Mouse (Mus musculus) kidney, postnatal 10 days (tissue): ENCODE data around the gene Cplx3.
A peak's percentile ranks its signal among the peaks of the same experiment; 100 is the strongest.

ENCODE experiments used
- DNase-seq: peaks from one replicate; pipeline ENCODE4 v3.0.0; 2021; ENCODE audit warnings: mixed read lengths

The Cplx3 gene

GRCm38 (mm10) chr9:57606139-57606851 lies at the start of gene Cplx3:
Gene Cplx3, minus strand, starts transcription at chr9:57606281.
- peak; percentile 82 for DNase-seq

GRCm38 (mm10) chr9:57655749-57656148 lies 49.7 kb upstream of the Cplx3 start:
- peak; percentile 97 for DNase-seq

GRCm38 (mm10) chr9:57654966-57655365 lies 48.9 kb upstream of the Cplx3 start:
- no peak for DNase-seq

GRCm38 (mm10) chr9:57653283-57653682 lies 47.2 kb upstream of the Cplx3 start, which contains the start of gene Csk:
Gene Csk, minus strand, starts transcription at chr9:57653631.
- DNase-seq: no peak

- no peak for DNase-seq
These were observed 46.8 kb upstream of the Cplx3 start for GRCm38 (mm10) chr9:57652855-57653254.

- DNase-seq: no peak
These were observed 46.3 kb upstream of the Cplx3 start for GRCm38 (mm10) chr9:57652351-57652750.

GRCm38 (mm10) chr9:57650786-57651311 lies 44.8 kb upstream of the Cplx3 start:
- DNase-seq: no peak

GRCm38 (mm10) chr9:57650130-57650785 lies 44.2 kb upstream of the Cplx3 start:
- DNase-seq: no peak

- DNase-seq: no peak
These were observed 41.4 kb upstream of the Cplx3 start for GRCm38 (mm10) chr9:57647286-57648108.

GRCm38 (mm10) chr9:57646551-57647103 lies 40.5 kb upstream of the Cplx3 start:
- no peak for DNase-seq

- peak; percentile 96 for DNase-seq
These were observed 39.1 kb upstream of the Cplx3 start for GRCm38 (mm10) chr9:57644944-57645893.

- DNase-seq: no peak
These were observed 38.4 kb upstream of the Cplx3 start for GRCm38 (mm10) chr9:57644442-57644943.

- DNase-seq: no peak
These were observed 37.7 kb upstream of the Cplx3 start for GRCm38 (mm10) chr9:57643856-57644180.

- DNase-seq: peak; percentile 23
These were observed 37.2 kb upstream of the Cplx3 start for GRCm38 (mm10) chr9:57643169-57643855.

GRCm38 (mm10) chr9:57641775-57642550 lies 35.9 kb upstream of the Cplx3 start:
- DNase-seq: peak; percentile 5

GRCm38 (mm10) chr9:57641022-57641421 lies 34.9 kb upstream of the Cplx3 start:
- no peak for DNase-seq

- DNase-seq: peak; percentile 76
These were observed 34.3 kb upstream of the Cplx3 start for GRCm38 (mm10) chr9:57640384-57640783.

- DNase-seq: no peak
These were observed 33.7 kb upstream of the Cplx3 start for GRCm38 (mm10) chr9:57639661-57640328.

- DNase-seq: peak; percentile 82
These were observed 32.8 kb upstream of the Cplx3 start for GRCm38 (mm10) chr9:57638651-57639459.
